Mouse (Mus musculus) intestine, postnatal 0 days (tissue): ENCODE data around the gene Card6. TPM values are rescaled to one million over a fixed set of nuclear protein-coding genes. Genes with fewer than 3 reads are reported as not detected.
"Not testable (repeated sequence)": the region's sequence is repeated elsewhere in the genome, so short reads cannot be mapped to it uniquely, and the experiment has no call there.

Source experiments
- ATAC-seq: fragments of 200-750 bp; cut with Nextera tagmentation; 2 replicates; pipeline ENCODE4 v1.8.0; 2017; ENCODE audit warnings: mild to moderate bottlenecking, moderate TSS enrichment, moderate library complexity
- H3K27ac ChIP-seq: fragments of 300-500 bp; sonication (generic); 2 replicates; pipeline ENCODE4 v1.5.1; 2014; ENCODE audit warnings: mild to moderate bottlenecking, low read depth, low read length, moderate library complexity
- H3K27me3 ChIP-seq: fragments of 300-500 bp; sonication (generic); replicated peaks from 2 replicates; pipeline ENCODE4 v1.6.1; 2014; ENCODE audit warnings: low read length, mixed read lengths; ENCODE audit not compliant: control insufficient read depth, insufficient read depth
- H3K36me3 ChIP-seq: fragments of 300-500 bp; sonication (generic); 2 replicates; pipeline ENCODE4 v1.6.1; 2014; ENCODE audit warnings: mild to moderate bottlenecking, moderate library complexity; ENCODE audit not compliant: control insufficient read depth, insufficient read depth
- H3K4me1 ChIP-seq: fragments of 300-500 bp; sonication (generic); replicated peaks from 2 replicates; pipeline ENCODE4 v1.6.1; 2014; ENCODE audit warnings: antibody characterized with exemption, low read length, mixed read lengths; ENCODE audit not compliant: control insufficient read depth, insufficient read depth
- H3K4me2 ChIP-seq: fragments of 300-500 bp; sonication (generic); replicated peaks from 2 replicates; pipeline ENCODE4 v1.6.1; 2014; ENCODE audit warnings: low read depth, mild to moderate bottlenecking, moderate library complexity
- H3K4me3 ChIP-seq: fragments of 300-500 bp; sonication (generic); 2 replicates; pipeline ENCODE4 v1.5.1; 2014; ENCODE audit warnings: low read depth, low read length
- H3K9ac ChIP-seq: fragments of 300-500 bp; sonication (generic); 2 replicates; pipeline ENCODE4 v1.6.1; 2014; ENCODE audit warnings: mild to moderate bottlenecking, low read depth, low read length
- H3K9me3 ChIP-seq: fragments of 300-500 bp; sonication (generic); 2 replicates; pipeline ENCODE4 v1.6.1; 2016; ENCODE audit warnings: mixed run types; ENCODE audit not compliant: control insufficient read depth
- CTCF ChIP-seq: sonication (generic); IDR thresholded peaks from 2 replicates; pipeline ENCODE4 v1.5.1; 2016; ENCODE audit warnings: low read depth, mild to moderate bottlenecking, control low read depth, antibody characterized with exemption, moderate library complexity
- WGBS: fragments of 180-500 bp; shearing (Covaris S2); extraction: QIAGEN DNeasy Blood & Tissue Kit; methylation state at CpG from one replicate; pipeline ENCODE4 v1.1.7; 2014; 5-methylcytosine and 5-hydroxymethylcytosine counted together
- polyA plus RNA-seq: library from polyadenylated mRNA; unstranded; fragments of >200 nt; fragmentation: Nextera tagmentation; extraction: Ambion mirVana; gene quantifications from 2 replicates; pipeline ENCODE4 v1.2.1, GENCODE M21; 2015

Card6 gene
- polyA plus RNA-seq, 1 experiment from 2014 or later: 2.1 TPM

- peak; percentile 74 for ATAC-seq
- H3K27me3 ChIP-seq: no peaks in the 10 kb centered on the region
Measured at GRCm38 (mm10) chr15:5133301-5133700, 25.0 kb upstream of the Card6 start.

GRCm38 (mm10) chr15:5130887-5131668 is 22.7 kb upstream of the Card6 start:
- not testable (repeated sequence) for H3K4me3 ChIP-seq, H3K27me3 ChIP-seq, ATAC-seq, H3K9ac ChIP-seq, H3K4me1 ChIP-seq, H3K27ac ChIP-seq, H3K4me2 ChIP-seq, H3K9me3 ChIP-seq, H3K36me3 ChIP-seq
- 67% methylated on average over 14 of the region's 14 CpGs for WGBS

More at GRCm38 (mm10) chr15:5133301-5133700, 25.0 kb upstream of the Card6 start:
- Histone ChIP-seq H3K4me2 (no peak overlapping the region), H3K9ac (no peak overlapping the region), H3K9me3 (no peaks in the 10 kb centered on the region), H3K36me3 (no peaks in the 10 kb centered on the region), H3K4me1 (no peaks in the 10 kb centered on the region), H3K27ac (no peak overlapping the region), H3K4me3 (no peak overlapping the region)
- 52% methylated on average over 3 of the region's 3 CpGs for WGBS
- TF ChIP-seq CTCF: no peak

- Histone ChIP-seq H3K4me2 (no peak overlapping the region), H3K4me3 (no peak overlapping the region), H3K27ac (no peak overlapping the region), H3K27me3 (no peaks in the 10 kb centered on the region), H3K36me3 (peaks cover 4% of the 10 kb centered on the region; the same call in 1 of the 2 replicates), H3K9ac (no peak overlapping the region), H3K4me1 (no peaks in the 10 kb centered on the region), H3K9me3 (no peaks in the 10 kb centered on the region)
- WGBS: 73% methylated on average over 12 of the region's 12 CpGs
- ATAC-seq: peak; percentile 52; the same call in 1 of the 2 replicates
- TF ChIP-seq CTCF: no peak
Measured at GRCm38 (mm10) chr15:5129111-5129805, 20.9 kb upstream of the Card6 start.

- 45% methylated on average over 5 of the region's 5 CpGs for WGBS
- ATAC-seq: no peak
- H3K27ac ChIP-seq: no peak overlapping the region
- H3K27me3 ChIP-seq: no peaks in the 10 kb centered on the region
- no peak overlapping the region for H3K4me2 ChIP-seq
- no peak overlapping the region for H3K4me3 ChIP-seq
- H3K4me1 ChIP-seq: no peaks in the 10 kb centered on the region
- H3K36me3 ChIP-seq: peaks cover 6% of the 10 kb centered on the region; the same call in 1 of the 2 replicates
- H3K9me3 ChIP-seq: no peaks in the 10 kb centered on the region
- H3K9ac ChIP-seq: no peak overlapping the region
- no peak for TF ChIP-seq CTCF
Measured at GRCm38 (mm10) chr15:5128176-5128940, 20.0 kb upstream of the Card6 start.

GRCm38 (mm10) chr15:5127487-5127886 is 19.1 kb upstream of the Card6 start:
- Histone ChIP-seq H3K4me3 (no peak overlapping the region), H3K4me2 (no peak overlapping the region), H3K36me3 (peaks cover 7% of the 10 kb centered on the region; the same call in 1 of the 2 replicates), H3K9ac (no peak overlapping the region), H3K4me1 (no peaks in the 10 kb centered on the region), H3K27ac (no peak overlapping the region), H3K27me3 (no peaks in the 10 kb centered on the region), H3K9me3 (no peaks in the 10 kb centered on the region)
- ATAC-seq: no peak
- no peak for TF ChIP-seq CTCF
- 75% methylated on average over 2 of the region's 2 CpGs for WGBS

GRCm38 (mm10) chr15:5126456-5126855 is 18.1 kb upstream of the Card6 start:
- Histone ChIP-seq H3K27me3 (no peaks in the 10 kb centered on the region), H3K9ac (no peak overlapping the region), H3K36me3 (peaks cover 16% of the 10 kb centered on the region), H3K9me3 (no peaks in the 10 kb centered on the region), H3K27ac (no peak overlapping the region), H3K4me3 (no peak overlapping the region), H3K4me2 (no peak overlapping the region), H3K4me1 (no peaks in the 10 kb centered on the region)
- ATAC-seq: no peak
- WGBS: 65% methylated on average over 4 of the region's 4 CpGs
- no peak for TF ChIP-seq CTCF
